Mouse (Mus musculus) heart, adult 8-10 months (tissue): ENCODE results near the gene Vps51. TPM values are rescaled to one million over a fixed set of nuclear protein-coding genes. Genes with fewer than 3 reads are reported as not detected.
"Not testable (repeated sequence)": the region's sequence is repeated elsewhere in the genome, so short reads cannot be mapped to it uniquely, and the experiment has no call there.

Experiments used
- DNase-seq: peaks from one replicate; pipeline ENCODE4 v3.0.0; 2022; ENCODE audit warnings: low spot score
- total RNA-seq, 4 experiments: library from RNA; stranded (reverse); gene quantifications; 2 replicates each; pipeline ENCODE4 v1.2.4; 2022

Vps51 gene
- total RNA-seq, 4 experiments from 2014 or later, result 18.3 to 23.7 (median 21.1) TPM

- DNase-seq, result no peak
Observed at GRCm38 (mm10) chr19:6047899-6048166, 29.2 kb downstream of the Vps51 start.

- no peak for DNase-seq
Observed at GRCm38 (mm10) chr19:6047154-6047898, 29.7 kb downstream of the Vps51 start.

GRCm38 (mm10) chr19:6046294-6047153 lies 30.5 kb downstream of the Vps51 start, which contains the start of gene Syvn1:
Gene Syvn1, plus strand, starts transcription at chr19:6046576.
- DNase-seq, result peak; percentile 97

GRCm38 (mm10) chr19:6045366-6046293 lies 31.4 kb downstream of the Vps51 start:
- DNase-seq, result no peak

GRCm38 (mm10) chr19:6044102-6044501 lies 32.9 kb downstream of the Vps51 start:
- DNase-seq, result not testable (repeated sequence)

- no peak for DNase-seq
Observed at GRCm38 (mm10) chr19:6042293-6042692, 34.7 kb downstream of the Vps51 start.

GRCm38 (mm10) chr19:6040002-6040401 lies 37.0 kb downstream of the Vps51 start:
- no peak for DNase-seq

- DNase-seq, result no peak
Observed at GRCm38 (mm10) chr19:6038326-6038725, 38.7 kb downstream of the Vps51 start.

GRCm38 (mm10) chr19:6037695-6038094 lies 39.3 kb downstream of the Vps51 start:
- DNase-seq, result no peak

GRCm38 (mm10) chr19:6035966-6036585 lies 41.0 kb downstream of the Vps51 start:
- DNase-seq, result no peak

- DNase-seq, result no peak
Observed at GRCm38 (mm10) chr19:6030520-6031280, 46.3 kb downstream of the Vps51 start.

GRCm38 (mm10) chr19:6029426-6029825 lies 47.6 kb downstream of the Vps51 start:
- no peak for DNase-seq

- no peak for DNase-seq
Observed at GRCm38 (mm10) chr19:6028991-6029390, 48.0 kb downstream of the Vps51 start.

GRCm38 (mm10) chr19:6023930-6024329 lies 53.1 kb downstream of the Vps51 start:
- no peak for DNase-seq

GRCm38 (mm10) chr19:6023059-6023458 lies 54.0 kb downstream of the Vps51 start:
- no peak for DNase-seq

- no peak for DNase-seq
Observed at GRCm38 (mm10) chr19:6020276-6020675, 56.8 kb downstream of the Vps51 start.

GRCm38 (mm10) chr19:6018142-6019089 lies 58.6 kb downstream of the Vps51 start:
- DNase-seq, result peak; percentile 84
